Mouse (Mus musculus): ENCODE results near the gene Ovgp1. TPM values are rescaled to one million over a fixed set of nuclear protein-coding genes. Genes with fewer than 3 reads are reported as not detected.

Gene Ovgp1
- polyA plus RNA-seq (2012; rRNA removed; ENCODE audit: low replicate concordance) = 0.06 and 0.20 TPM in 2 replicates

DNA sequence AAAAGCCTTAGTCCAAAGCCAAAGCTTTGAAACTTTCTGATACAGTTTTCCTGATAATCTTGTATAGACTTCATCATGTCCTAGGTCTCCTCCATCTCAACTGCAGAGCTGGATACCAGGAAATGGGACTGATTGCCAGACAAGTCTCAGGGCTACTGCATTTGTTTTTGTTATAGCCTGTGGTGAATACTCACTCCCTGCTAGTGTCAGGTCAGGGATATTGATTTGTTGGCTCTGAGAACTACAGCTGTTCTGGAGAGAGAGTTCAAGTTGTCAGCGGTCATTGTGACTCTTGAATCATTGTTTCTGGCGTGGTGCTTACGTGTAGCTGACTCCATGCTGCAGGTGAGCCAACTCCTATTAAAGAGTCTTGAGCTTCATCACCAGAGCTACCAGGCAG is at the start of gene Ovgp1:
Ovgp1 (plus strand) TSS at position 301 of the 400 bp plus-strand sequence.

DNA sequence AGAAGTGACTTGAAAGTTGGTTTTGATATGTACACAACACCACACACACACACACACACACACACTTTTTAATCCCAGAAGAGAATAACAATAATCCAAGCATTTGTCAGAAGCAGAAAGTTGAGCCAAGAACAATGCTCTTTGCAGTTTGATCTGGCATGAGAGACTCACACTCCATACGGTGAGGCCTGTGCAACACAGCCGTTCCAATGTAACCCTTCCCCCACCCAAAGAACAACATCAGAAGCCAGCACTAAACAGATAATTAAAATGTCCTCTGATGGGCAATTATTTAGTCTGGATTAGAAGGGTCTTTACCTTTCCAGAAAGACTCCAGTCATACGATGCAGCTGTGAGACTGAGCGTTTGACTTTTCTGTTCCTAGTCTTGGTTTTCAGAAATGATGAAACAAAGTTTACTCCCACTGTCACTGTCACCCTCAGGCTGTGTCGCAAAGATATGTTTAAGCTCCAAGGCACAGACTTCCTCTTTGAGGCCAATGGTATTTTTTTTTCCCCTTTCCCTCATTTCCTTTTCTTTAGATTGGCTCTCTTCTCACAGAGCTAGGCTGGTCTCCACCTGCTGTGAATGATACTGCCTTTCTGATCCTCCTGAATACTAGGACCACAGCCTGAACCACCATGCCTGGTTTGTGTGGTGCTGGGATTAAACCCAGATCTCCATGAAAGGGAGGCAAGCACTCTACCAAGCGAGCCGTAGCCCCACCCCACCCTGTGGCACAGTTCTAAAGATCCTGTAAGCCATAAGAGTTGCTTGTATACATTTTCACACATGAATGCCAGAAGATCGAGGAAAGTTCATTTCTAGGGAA is 41.1 kb upstream of the Ovgp1 start, which contains the start of gene I830077J02Rik:
I830077J02Rik (minus strand) TSS at position 425 of the 832 bp plus-strand sequence.

DNA sequence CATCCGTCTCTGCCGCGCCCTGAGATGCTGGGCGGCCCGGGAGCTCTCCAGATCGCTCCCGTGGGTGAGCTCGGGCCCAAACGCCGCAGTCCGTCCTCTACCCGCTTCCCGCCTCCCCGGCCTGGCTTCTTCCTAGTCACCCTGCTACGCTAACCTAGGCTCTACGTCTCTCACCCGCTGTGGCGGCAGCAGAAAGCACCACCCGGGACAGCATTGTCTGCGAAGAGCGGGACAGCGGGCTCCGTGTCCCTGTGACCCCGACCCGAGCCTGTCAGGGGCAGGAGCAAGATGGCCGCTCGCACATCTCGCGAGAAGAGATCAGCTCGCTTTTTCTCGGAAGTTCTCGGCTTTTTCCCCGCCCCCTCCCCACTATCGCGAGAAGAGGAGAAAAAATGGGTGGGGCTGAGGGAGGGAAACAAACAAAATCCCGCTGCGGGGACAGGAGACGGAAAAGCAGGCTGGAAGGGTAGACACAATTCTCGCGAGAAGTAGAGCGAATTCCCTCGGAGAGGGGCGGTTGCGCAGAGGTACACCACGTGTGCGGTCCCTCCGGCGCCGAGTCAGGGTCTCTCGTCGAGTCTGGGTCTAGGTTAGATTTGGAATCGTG is 14.4 kb upstream of the Ovgp1 start, which contains the start of gene Wdr77:
Wdr77 (plus strand) TSS at position 396 of the 607 bp plus-strand sequence.

DNA sequence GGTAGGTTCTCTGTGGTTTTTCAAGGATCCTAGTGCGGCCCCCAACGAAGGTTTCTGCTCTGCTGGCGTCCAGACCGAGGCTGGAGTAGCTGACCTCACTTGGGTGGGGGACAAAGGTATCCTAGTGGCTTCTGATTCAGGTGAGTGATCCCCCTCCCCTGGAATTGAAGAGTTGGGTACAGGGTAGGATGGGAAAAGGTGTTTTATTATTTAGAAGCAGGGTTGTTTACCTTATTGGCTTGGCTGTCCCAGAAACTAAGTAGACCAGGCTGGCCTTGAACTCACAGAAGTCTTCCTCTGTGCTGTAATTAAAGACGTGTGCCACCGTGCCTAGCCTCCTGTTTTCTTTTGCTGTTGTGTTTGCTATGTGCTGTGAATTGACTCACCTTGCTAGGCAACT is 13.5 kb upstream of the Ovgp1 start, which contains the start of gene Atp5f1:
Atp5f1 (minus strand) TSS at position 101 of the 400 bp plus-strand sequence.

GRCm38 (mm10) chr3:106014546-106014945 is 41.0 kb downstream of the Ovgp1 start, which contains the start of gene Pifo:
Pifo (minus strand) TSS chr3:106014646.

DNA sequence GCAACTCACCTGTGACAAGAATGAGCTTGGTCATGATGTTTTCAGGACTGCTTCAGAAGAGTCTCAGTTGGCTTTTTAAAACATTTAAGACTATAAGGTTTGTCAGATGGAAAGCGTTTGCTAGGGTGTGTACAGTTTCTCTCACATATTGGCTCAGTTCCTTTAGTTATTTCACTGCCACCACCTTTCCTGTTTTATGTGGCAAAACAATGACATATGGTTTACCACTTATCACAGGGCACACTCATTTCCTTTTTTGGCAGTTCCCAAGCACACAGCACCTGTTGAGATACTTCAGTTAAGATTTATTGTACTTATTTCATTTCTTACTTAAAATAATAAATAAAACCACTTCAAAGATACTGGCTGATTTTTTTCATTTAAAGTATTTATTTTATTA is 59.3 kb downstream of the Ovgp1 start, which contains the start of gene Chil5:
Chil5 (minus strand) TSS at position 34 of the 400 bp plus-strand sequence.

Other genes starting within 250 kb of the Ovgp1 start
- 0.63 and 0.84 TPM in 2 replicates for gene Rap1a, start 172.4 kb upstream of the Ovgp1 start, polyA plus RNA-seq (2012; rRNA removed; ENCODE audit: low replicate concordance)
- 0.36 and 0.41 TPM in 2 replicates for gene Adora3, start 102.9 kb upstream of the Ovgp1 start, polyA plus RNA-seq (2012; rRNA removed; ENCODE audit: low replicate concordance)
- 0.23 and 0.60 TPM in 2 replicates for gene Tmigd3, start 102.8 kb upstream of the Ovgp1 start, polyA plus RNA-seq (2012; rRNA removed; ENCODE audit: low replicate concordance)
- 1.2 and 1.4 TPM in 2 replicates for gene I830077J02Rik, start 41.0 kb upstream of the Ovgp1 start, polyA plus RNA-seq (2012; rRNA removed; ENCODE audit: low replicate concordance)
- gene Wdr77, start 14.3 kb upstream of the Ovgp1 start, polyA plus RNA-seq (2012; rRNA removed; ENCODE audit: low replicate concordance) = 10.1 and 10.5 TPM in 2 replicates
- gene Atp5f1, start 13.6 kb upstream of the Ovgp1 start, polyA plus RNA-seq (2012; rRNA removed; ENCODE audit: low replicate concordance) = 156 and 299 TPM in 2 replicates
- gene Pifo, start 40.9 kb downstream of the Ovgp1 start, polyA plus RNA-seq (2012; rRNA removed; ENCODE audit: low replicate concordance) = not detected in 2 replicates
- gene Chil5, start 59.1 kb downstream of the Ovgp1 start, polyA plus RNA-seq (2012; rRNA removed; ENCODE audit: low replicate concordance) = not detected in 2 replicates
- 0.08 and 0.37 TPM in 2 replicates for gene Chia1, start 139.5 kb downstream of the Ovgp1 start, polyA plus RNA-seq (2012; rRNA removed; ENCODE audit: low replicate concordance)
- gene Chil3, start 193.9 kb downstream of the Ovgp1 start, polyA plus RNA-seq (2012; rRNA removed; ENCODE audit: low replicate concordance) = not detected in 2 replicates
- 0.70 TPM in 1 of 2 replicates, not detected in the other for gene Chil4, start 245.8 kb downstream of the Ovgp1 start, polyA plus RNA-seq (2012; rRNA removed; ENCODE audit: low replicate concordance)